Mouse (Mus musculus): ENCODE results near the gene Fxyd7.

The Fxyd7 gene

GRCm38 (mm10) chr7:31007775-31008174 is 43.5 kb downstream of the Fxyd7 start:
- no peak for DNase-seq (ENCODE audit: low spot score in 2 of 2)

- DNase-seq (ENCODE audit: low spot score in 2 of 2), result no peak
Measured at GRCm38 (mm10) chr7:31002650-31003049, 48.6 kb downstream of the Fxyd7 start.

GRCm38 (mm10) chr7:31000505-31001020 is 50.7 kb downstream of the Fxyd7 start:
- peak; percentile 10 to 27 for DNase-seq (ENCODE audit: low spot score in 2 of 2)

GRCm38 (mm10) chr7:30996491-30996890 is 54.8 kb downstream of the Fxyd7 start:
- DNase-seq (ENCODE audit: low spot score in 2 of 2), result no peak

- no peak for DNase-seq (ENCODE audit: low spot score in 2 of 2)
Measured at GRCm38 (mm10) chr7:30993986-30994385, 57.3 kb downstream of the Fxyd7 start.
